Mouse (Mus musculus) G1E (cell line): Measurements from ENCODE around the gene Il20. TPM values are rescaled to one million over a fixed set of nuclear protein-coding genes. Genes with fewer than 3 reads are reported as not detected.

Source experiments
- ATAC-seq: 2 replicates; pipeline ENCODE4 v1.8.0; 2016; ENCODE audit warnings: mild to moderate bottlenecking; ENCODE audit not compliant: insufficient number of reproducible peaks, poor library complexity, low FRiP score, severe bottlenecking; ENCODE audit errors: extremely low read depth
- DNase-seq: peaks from one replicate; pipeline ENCODE4 v3.0.0; 2012; ENCODE audit warnings: low spot score
- H3K27me3 ChIP-seq: 2 replicates; pipeline ENCODE4 v1.6.1; 2012; ENCODE audit warnings: mild to moderate bottlenecking, low read length, inconsistent platforms; ENCODE audit not compliant: insufficient read depth
- H3K36me3 ChIP-seq: replicated peaks from 2 replicates; pipeline ENCODE3; 2012; ENCODE audit warnings: mild to moderate bottlenecking, inconsistent platforms
- H3K4me1 ChIP-seq: 2 replicates; pipeline ENCODE4 v1.6.1; 2012; ENCODE audit warnings: low read depth, low read length, inconsistent platforms, mixed read lengths; ENCODE audit not compliant: insufficient read depth
- H3K4me3 ChIP-seq: 2 replicates; pipeline ENCODE4 v1.5.1; 2012; ENCODE audit warnings: low read depth, mild to moderate bottlenecking, inconsistent platforms, low read length, moderate library complexity, mixed read lengths
- H3K9me3 ChIP-seq: replicated peaks from 2 replicates; pipeline ENCODE4 v1.6.1; 2012; ENCODE audit warnings: inconsistent platforms
- CTCF ChIP-seq: IDR thresholded peaks from 2 replicates; pipeline ENCODE4 v1.5.1; 2012; ENCODE audit warnings: low read depth, low read length, inconsistent platforms, mixed read lengths
- GATA1 ChIP-seq: IDR thresholded peaks from 2 replicates; pipeline ENCODE4 v1.6.1; 2012; ENCODE audit warnings: borderline replicate concordance, low read length, inconsistent platforms, mixed read lengths
- GATA2 ChIP-seq: IDR thresholded peaks from 2 replicates; pipeline ENCODE4 v1.6.1; 2012; ENCODE audit warnings: low read depth, low read length, inconsistent platforms, borderline replicate concordance
- POLR2AphosphoS5 ChIP-seq: IDR thresholded peaks from 2 replicates; pipeline ENCODE4 v1.6.1; 2012; ENCODE audit warnings: low read depth, low read length, inconsistent platforms; ENCODE audit not compliant: insufficient replicate concordance
- TAL1 ChIP-seq: conservative IDR thresholded peaks from 2 replicates; pipeline ENCODE4 v1.6.1; 2012; ENCODE audit warnings: low read depth, low read length, inconsistent platforms, mixed read lengths
- polyA plus RNA-seq: library from polyadenylated mRNA; stranded (reverse); fragments of >175 nt; gene quantifications from 2 replicates; pipeline ENCODE4 v1.2.3, GENCODE M21; 2012
- total RNA-seq, 2 experiments: library from RNA; stranded (forward) in 1 of 2; stranded (reverse) in 1 of 2; fragments of 200-1000 nt in 1 of 2; fragments of >200 nt in 1 of 2; fragmentation: Nextera tagmentation in 1 of 2; gene quantifications; 2 replicates each; pipeline ENCODE4 v1.2.3; 2014 to 2017

Il20 gene
- not detected in 2 replicates for total RNA-seq (2014; fragmentation: Nextera tagmentation)
- 0.12 TPM in 1 of 2 replicates, not detected in the other for total RNA-seq (2017)
- not detected in 2 replicates for polyA plus RNA-seq

- Histone ChIP-seq H3K4me1 (no peaks in the 10 kb centered on the region), H3K27me3 (peaks cover 3% of the 10 kb centered on the region), H3K9me3 (no peaks in the 10 kb centered on the region), H3K4me3 (no peak within 1 kb of the TSS), H3K36me3 (no peaks in the 10 kb centered on the region)
- DNase-seq, result no peak
- TF ChIP-seq CTCF (no peak), GATA2 (no peak), TAL1 (no peak), GATA1 (no peak), POLR2AphosphoS5 (no peak)
- ATAC-seq, result no peak
Observed at GRCm38 (mm10) chr1:130911401-130912010, at the start of gene Il20. Gene Il20 (minus strand): TSS chr1:130911451.

- H3K4me1 ChIP-seq, result no peaks in the 10 kb centered on the region
- H3K9me3 ChIP-seq, result no peaks in the 10 kb centered on the region
- no peak for DNase-seq
- no peak overlapping the region for H3K4me3 ChIP-seq
- peaks cover 10% of the 10 kb centered on the region; the same call in 1 of the 2 replicates for H3K27me3 ChIP-seq
- no peak for TF ChIP-seq TAL1
- no peak for TF ChIP-seq POLR2AphosphoS5
- TF ChIP-seq GATA2, result no peak
- no peak for TF ChIP-seq CTCF
- TF ChIP-seq GATA1, result no peak
- H3K36me3 ChIP-seq, result no peaks in the 10 kb centered on the region
- no peak for ATAC-seq
Observed at GRCm38 (mm10) chr1:130946920-130947319, 35.7 kb upstream of the Il20 start.

- TF ChIP-seq GATA1 (no peak), POLR2AphosphoS5 (no peak), GATA2 (no peak), CTCF (no peak), TAL1 (no peak)
- ATAC-seq, result no peak
- DNase-seq, result no peak
- H3K27me3 ChIP-seq, result peaks cover 13% of the 10 kb centered on the region; the same call in 1 of the 2 replicates
- H3K36me3 ChIP-seq, result no peaks in the 10 kb centered on the region
- H3K9me3 ChIP-seq, result no peaks in the 10 kb centered on the region
- H3K4me1 ChIP-seq, result no peaks in the 10 kb centered on the region
- no peak overlapping the region for H3K4me3 ChIP-seq
Observed at GRCm38 (mm10) chr1:130941801-130942200, 30.6 kb upstream of the Il20 start.

GRCm38 (mm10) chr1:130940065-130940687 is 28.9 kb upstream of the Il20 start, which contains the start of gene Il19:
Gene Il19 (minus strand): TSS chr1:130940115.
- ATAC-seq (no peak), DNase-seq (no peak)
- Histone ChIP-seq H3K4me3 (no peak within 1 kb of the TSS), H3K9me3 (no peaks in the 10 kb centered on the region), H3K4me1 (no peaks in the 10 kb centered on the region), H3K36me3 (no peaks in the 10 kb centered on the region), H3K27me3 (peaks cover 13% of the 10 kb centered on the region; the same call in 1 of the 2 replicates)
- no peak for TF ChIP-seq TAL1
- no peak for TF ChIP-seq POLR2AphosphoS5
- TF ChIP-seq CTCF, result no peak
- no peak for TF ChIP-seq GATA1

DNA sequence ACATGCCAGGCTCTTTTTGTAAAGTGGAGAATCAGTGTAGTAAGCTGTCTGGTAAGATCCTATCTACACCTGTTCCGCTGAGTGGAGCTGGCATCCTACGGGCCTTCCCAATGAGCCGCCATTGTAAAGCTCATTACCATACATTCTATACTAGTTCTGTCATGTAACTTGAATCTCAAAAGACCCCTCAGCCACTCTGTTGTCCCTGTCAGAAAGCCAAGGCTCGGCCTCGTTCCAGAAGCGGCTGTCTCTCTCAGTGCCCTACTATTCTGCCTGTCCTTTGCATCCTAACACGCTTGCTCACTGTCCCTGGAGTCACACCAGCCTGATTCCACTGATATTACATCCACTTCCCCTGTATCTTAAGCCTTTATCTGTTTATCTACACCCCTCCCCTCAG is 26.9 kb upstream of the Il20 start:
- Histone ChIP-seq H3K9me3 (no peaks in the 10 kb centered on the region), H3K4me1 (no peaks in the 10 kb centered on the region), H3K36me3 (no peaks in the 10 kb centered on the region), H3K4me3 (no peak overlapping the region), H3K27me3 (peaks cover 8% of the 10 kb centered on the region; the same call in 1 of the 2 replicates)
- no peak for DNase-seq
- ATAC-seq, result no peak
- TF ChIP-seq CTCF (no peak), POLR2AphosphoS5 (no peak), GATA2 (no peak), GATA1 (no peak), TAL1 (no peak)

GRCm38 (mm10) chr1:130937170-130937569 is 25.9 kb upstream of the Il20 start:
- Histone ChIP-seq H3K27me3 (peaks cover 4% of the 10 kb centered on the region; the same call in 1 of the 2 replicates), H3K9me3 (no peaks in the 10 kb centered on the region), H3K4me1 (no peaks in the 10 kb centered on the region), H3K36me3 (no peaks in the 10 kb centered on the region), H3K4me3 (no peak overlapping the region)
- DNase-seq (no peak), ATAC-seq (no peak)
- TF ChIP-seq GATA2 (no peak), GATA1 (no peak), CTCF (no peak), TAL1 (no peak), POLR2AphosphoS5 (no peak)
